Mouse (Mus musculus) limb, embryonic 14.5 days (tissue): ENCODE data around the gene Zfp366. TPM values are rescaled to one million over a fixed set of nuclear protein-coding genes. Genes with fewer than 3 reads are reported as not detected.

Source experiments
- ATAC-seq: fragments of 200-750 bp; cut with Nextera tagmentation; 2 replicates; pipeline ENCODE4 v1.8.0; 2017; ENCODE audit warnings: low read depth, moderate number of reproducible peaks, moderate TSS enrichment; ENCODE audit not compliant: low FRiP score
- DNase-seq: peaks from one replicate; pipeline ENCODE4 v3.0.0-alpha.2; 2015; ENCODE audit warnings: low spot score
- H3K27ac ChIP-seq: fragments of 300-500 bp; sonication (generic); replicated peaks from 2 replicates; pipeline ENCODE4 v1.5.1; 2014; ENCODE audit warnings: low read depth, mild to moderate bottlenecking, low read length, moderate library complexity, mixed read lengths
- H3K27me3 ChIP-seq: fragments of 300-500 bp; sonication (generic); 2 replicates; pipeline ENCODE4 v1.6.1; 2014; ENCODE audit warnings: low read length, mixed read lengths; ENCODE audit not compliant: control insufficient read depth, insufficient read depth
- H3K36me3 ChIP-seq: fragments of 300-500 bp; sonication (generic); 2 replicates; pipeline ENCODE4 v1.6.1; 2014; ENCODE audit warnings: mild to moderate bottlenecking, low read length, moderate library complexity, mixed read lengths; ENCODE audit not compliant: control insufficient read depth, insufficient read depth
- H3K4me1 ChIP-seq: fragments of 300-500 bp; sonication (generic); 2 replicates; pipeline ENCODE4 v1.6.1; 2014; ENCODE audit warnings: antibody characterized with exemption, low read length, mixed read lengths; ENCODE audit not compliant: control insufficient read depth, insufficient read depth
- H3K4me2 ChIP-seq: fragments of 300-500 bp; sonication (generic); replicated peaks from 2 replicates; pipeline ENCODE4 v1.6.1; 2014; ENCODE audit warnings: low read depth, mild to moderate bottlenecking, low read length, moderate library complexity; ENCODE audit not compliant: severe bottlenecking
- H3K4me3 ChIP-seq: fragments of 300-500 bp; sonication (generic); replicated peaks from 2 replicates; pipeline ENCODE4 v1.5.1; 2014; ENCODE audit warnings: low read length
- H3K9ac ChIP-seq: fragments of 300-500 bp; sonication (generic); 2 replicates; pipeline ENCODE4 v1.6.1; 2014; ENCODE audit warnings: mild to moderate bottlenecking, low read depth, low read length, moderate library complexity; ENCODE audit not compliant: severe bottlenecking
- H3K9me3 ChIP-seq: fragments of 300-500 bp; sonication (generic); 2 replicates; pipeline ENCODE4 v1.6.1; 2016; ENCODE audit warnings: low read length; ENCODE audit not compliant: control insufficient read depth
- POLR2A ChIP-seq: fragments of 200-500 bp; IDR thresholded peaks from 2 replicates; pipeline ENCODE4 v1.8.0; 2012; ENCODE audit warnings: inconsistent platforms, mild to moderate bottlenecking, moderate library complexity, borderline replicate concordance; ENCODE audit not compliant: insufficient read depth, insufficient read length; ENCODE audit errors: extremely low read depth
- WGBS: fragments of 180-500 bp; shearing (Covaris S2); extraction: QIAGEN DNeasy Blood & Tissue Kit; methylation state at CpG from one replicate; pipeline ENCODE4 v1.1.7; 2014; 5-methylcytosine and 5-hydroxymethylcytosine counted together
- polyA plus RNA-seq, 2 experiments: library from polyadenylated mRNA; depleted of rRNA in 1 of 2; stranded (reverse) in 1 of 2; unstranded in 1 of 2; fragments of >200 nt; fragmentation: Nextera tagmentation in 1 of 2; extraction: Ambion mirVana in 1 of 2; gene quantifications; 2 replicates each; pipeline versions ENCODE4 v1.2.1 to v1.2.3; 2012 to 2014

Zfp366 gene
- polyA plus RNA-seq, 2 experiments, result 0.73 to 2.5 TPM

DNA sequence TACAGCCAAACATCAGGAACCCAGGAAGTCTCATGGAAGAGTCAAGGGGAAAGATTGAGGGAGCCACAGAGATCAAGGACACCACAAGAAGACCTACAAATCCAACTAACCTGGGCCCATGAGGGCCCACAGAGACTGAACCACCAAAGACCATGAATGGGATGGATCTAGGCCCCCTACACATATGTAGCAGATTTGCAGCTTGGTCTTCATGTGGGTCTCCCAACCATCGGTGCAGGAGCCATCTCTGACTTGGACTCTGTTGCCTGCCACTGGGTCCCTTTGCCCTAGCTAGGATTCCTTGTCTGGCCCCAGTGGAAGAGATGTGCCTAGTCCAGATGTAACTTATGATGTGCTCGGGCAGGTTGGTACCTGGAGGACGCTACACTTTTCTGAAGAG is 87.4 kb downstream of the Zfp366 start:
- Histone ChIP-seq H3K36me3 (no peaks in the 10 kb centered on the region), H3K27me3 (no peaks in the 10 kb centered on the region), H3K9ac (no peak overlapping the region), H3K9me3 (no peaks in the 10 kb centered on the region), H3K4me1 (no peaks in the 10 kb centered on the region), H3K4me2 (no peak overlapping the region), H3K4me3 (no peak overlapping the region), H3K27ac (no peak overlapping the region)
- DNase-seq (no peak), ATAC-seq (no peak)
- TF ChIP-seq POLR2A, result no peak
- WGBS, result 89% methylated on average over 3 of the region's 3 CpGs

GRCm38 (mm10) chr13:99277521-99277920 is 92.9 kb downstream of the Zfp366 start:
- no peaks in the 10 kb centered on the region for H3K36me3 ChIP-seq
- no peak overlapping the region for H3K4me3 ChIP-seq
- H3K4me1 ChIP-seq, result no peaks in the 10 kb centered on the region
- TF ChIP-seq POLR2A, result no peak
- H3K27me3 ChIP-seq, result no peaks in the 10 kb centered on the region
- H3K27ac ChIP-seq, result no peak overlapping the region
- no peak for DNase-seq
- no peaks in the 10 kb centered on the region for H3K9me3 ChIP-seq
- H3K9ac ChIP-seq, result no peak overlapping the region
- no peak for ATAC-seq
- no peak overlapping the region for H3K4me2 ChIP-seq
- WGBS, result 96% methylated on average over 3 of the region's 3 CpGs

GRCm38 (mm10) chr13:99278511-99278910 is 93.9 kb downstream of the Zfp366 start:
- no peaks in the 10 kb centered on the region for H3K27me3 ChIP-seq
- H3K27ac ChIP-seq, result no peak overlapping the region
- no peak overlapping the region for H3K4me3 ChIP-seq
- ATAC-seq, result no peak
- peaks cover 7% of the 10 kb centered on the region; the same call in 1 of the 2 replicates for H3K4me1 ChIP-seq
- TF ChIP-seq POLR2A, result no peak
- DNase-seq, result no peak
- H3K4me2 ChIP-seq, result no peak overlapping the region
- 85% methylated on average over 6 of the region's 6 CpGs for WGBS
- H3K36me3 ChIP-seq, result no peaks in the 10 kb centered on the region
- no peaks in the 10 kb centered on the region for H3K9me3 ChIP-seq
- no peak overlapping the region for H3K9ac ChIP-seq

DNA sequence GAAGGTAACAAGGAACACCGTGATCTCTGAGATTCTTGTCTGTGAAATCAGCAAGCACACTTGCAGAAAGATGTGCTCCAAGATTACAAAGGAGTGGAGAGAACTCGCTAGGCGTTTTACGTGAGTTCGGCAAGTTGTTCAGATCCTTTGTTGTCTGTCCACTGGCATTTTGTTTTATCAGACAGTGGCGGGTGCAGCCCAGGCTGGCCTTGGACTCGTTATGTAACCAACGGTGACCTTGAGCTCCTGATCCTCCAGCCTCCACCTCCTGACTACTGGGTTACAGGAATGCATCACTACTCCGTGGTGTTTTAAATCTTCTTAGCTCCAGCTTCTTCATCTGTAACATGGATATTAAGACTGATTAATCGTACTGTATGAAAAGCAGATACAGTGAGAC is 94.7 kb downstream of the Zfp366 start:
- 65% methylated on average over 10 of the region's 10 CpGs for WGBS
- ATAC-seq (no peak), DNase-seq (no peak)
- Histone ChIP-seq H3K9me3 (no peaks in the 10 kb centered on the region), H3K27me3 (no peaks in the 10 kb centered on the region), H3K4me1 (peaks cover 10% of the 10 kb centered on the region; the same call in 1 of the 2 replicates), H3K4me2 (no peak overlapping the region), H3K36me3 (no peaks in the 10 kb centered on the region), H3K4me3 (no peak overlapping the region), H3K9ac (no peak overlapping the region), H3K27ac (no peak overlapping the region)
- TF ChIP-seq POLR2A, result no peak

DNA sequence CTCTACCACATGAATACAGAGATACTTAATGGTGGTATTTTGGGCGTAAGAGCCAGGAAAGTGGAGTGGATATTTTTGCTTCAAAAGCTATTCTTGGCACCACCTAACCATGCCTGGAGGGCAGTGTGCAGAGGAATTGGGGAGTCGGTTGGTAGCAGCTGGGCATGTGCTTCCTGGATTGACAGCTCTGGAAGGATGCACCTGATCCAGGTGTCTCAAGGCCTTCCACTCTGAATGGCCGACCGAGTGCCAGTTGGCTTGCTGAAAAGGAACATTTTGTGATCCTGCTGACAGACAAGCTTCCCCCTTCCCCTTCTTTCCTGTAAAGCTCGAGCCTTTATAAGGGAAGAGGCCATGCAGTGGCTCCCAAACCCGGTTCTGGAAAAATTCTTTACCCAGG is 98.3 kb downstream of the Zfp366 start:
- Histone ChIP-seq H3K9ac (no peak overlapping the region), H3K27ac (no peak overlapping the region), H3K4me3 (no peak overlapping the region), H3K9me3 (no peaks in the 10 kb centered on the region), H3K4me2 (no peak overlapping the region), H3K4me1 (peaks cover 10% of the 10 kb centered on the region; the same call in 1 of the 2 replicates), H3K36me3 (no peaks in the 10 kb centered on the region), H3K27me3 (no peaks in the 10 kb centered on the region)
- no peak for TF ChIP-seq POLR2A
- ATAC-seq, result no peak
- DNase-seq, result no peak
- WGBS, result 61% methylated on average over 6 of the region's 6 CpGs

DNA sequence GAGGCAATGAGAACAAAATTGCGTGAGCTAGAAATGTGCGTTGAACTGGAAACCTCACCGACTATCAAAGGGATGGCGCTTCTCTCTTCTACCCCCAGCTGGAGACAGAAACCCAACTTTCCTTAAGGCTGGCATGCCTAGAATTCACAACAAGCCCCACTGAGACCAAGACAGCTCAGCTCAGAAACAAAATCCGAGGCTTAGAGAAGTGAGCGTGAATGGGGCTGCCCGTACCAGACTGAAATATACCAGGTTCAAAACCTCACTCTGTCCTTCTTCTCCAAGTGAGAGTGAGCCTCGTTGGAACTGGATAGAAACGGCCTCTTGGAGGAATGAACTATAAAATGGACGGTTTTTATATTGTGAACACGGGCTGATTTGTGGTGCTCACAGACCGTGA is 99.3 kb downstream of the Zfp366 start:
- 72% methylated on average over 12 of the region's 12 CpGs for WGBS
- no peak overlapping the region for H3K27ac ChIP-seq

More for the DNA sequence above, 99.3 kb downstream of the Zfp366 start:
- H3K4me1 ChIP-seq, result peaks cover 10% of the 10 kb centered on the region; the same call in 1 of the 2 replicates
- no peaks in the 10 kb centered on the region for H3K27me3 ChIP-seq
- no peak overlapping the region for H3K4me3 ChIP-seq
- ATAC-seq (no peak), DNase-seq (no peak)
- H3K36me3 ChIP-seq, result no peaks in the 10 kb centered on the region
- no peak for TF ChIP-seq POLR2A
- no peaks in the 10 kb centered on the region for H3K9me3 ChIP-seq
- no peak overlapping the region for H3K4me2 ChIP-seq
- no peak overlapping the region for H3K9ac ChIP-seq
